Mouse (Mus musculus) layer of hippocampus, adult 8-10 months (tissue): ENCODE results near the gene Cfap45. TPM values are rescaled to one million over a fixed set of nuclear protein-coding genes. Genes with fewer than 3 reads are reported as not detected.
A peak's percentile ranks its signal among the peaks of the same experiment; 100 is the strongest.

ENCODE experiments used
- DNase-seq, 2 experiments: peaks; one replicate each; pipeline ENCODE4 v3.0.0; 2022; ENCODE audit warnings: low spot score in 2 of 2
- total RNA-seq, 4 experiments: library from RNA; stranded (reverse); gene quantifications; 2 replicates each; pipeline ENCODE4 v1.2.4; 2022

Gene Cfap45
- total RNA-seq, 4 experiments from 2014 or later: 4.7 to 7.4 (median 5.6) TPM

GRCm38 (mm10) chr1:172562641-172563464 lies 42.3 kb downstream of the Cfap45 start:
- DNase-seq: peak; percentile 40 to 44

GRCm38 (mm10) chr1:172563465-172563828 lies 42.8 kb downstream of the Cfap45 start:
- no peak for DNase-seq

GRCm38 (mm10) chr1:172566131-172566530 lies 45.5 kb downstream of the Cfap45 start:
- no peak for DNase-seq

- no peak for DNase-seq
These were observed 47.2 kb downstream of the Cfap45 start for GRCm38 (mm10) chr1:172567758-172568157.

- DNase-seq: no peak
These were observed 59.5 kb downstream of the Cfap45 start for GRCm38 (mm10) chr1:172580116-172580515.

- DNase-seq: no peak
These were observed 61.8 kb downstream of the Cfap45 start for GRCm38 (mm10) chr1:172582436-172582835.

GRCm38 (mm10) chr1:172584271-172584670 lies 63.7 kb downstream of the Cfap45 start:
- DNase-seq: no peak

- no peak for DNase-seq
These were observed 64.4 kb downstream of the Cfap45 start for GRCm38 (mm10) chr1:172585026-172585425.

GRCm38 (mm10) chr1:172585612-172586567 lies 65.3 kb downstream of the Cfap45 start:
- no peak for DNase-seq

- no peak for DNase-seq
These were observed 69.8 kb downstream of the Cfap45 start, which contains the start of gene Slamf8 for GRCm38 (mm10) chr1:172590385-172590784. Gene Slamf8 (minus strand): TSS chr1:172590568.

GRCm38 (mm10) chr1:172593321-172593720 lies 72.7 kb downstream of the Cfap45 start:
- no peak for DNase-seq

GRCm38 (mm10) chr1:172593956-172594355 lies 73.4 kb downstream of the Cfap45 start:
- no peak for DNase-seq

- no peak for DNase-seq
These were observed 73.9 kb downstream of the Cfap45 start for GRCm38 (mm10) chr1:172594495-172594894.

Other genes starting within 250 kb of the Cfap45 start
- 100 to 1,000 TPM; 613 to 678 (median 645) TPM for gene Atp1a2, start 222.7 kb upstream of the Cfap45 start, total RNA-seq
- gene Kcnj9, start 191.5 kb upstream of the Cfap45 start, total RNA-seq: 10 to 100 TPM; 66.5 to 88.7 (median 77.5) TPM
- gene Kcnj10, start 179.6 kb upstream of the Cfap45 start, total RNA-seq: 100 to 1,000 TPM in 2 of 4 experiments, 10 to 100 TPM in 2; 92.2 to 116 (median 100.0) TPM
- 1 to 10 TPM; 8.3 to 9.0 (median 8.7) TPM for gene Pigm, start 144.3 kb upstream of the Cfap45 start, total RNA-seq
- 1 to 10 TPM in 2 of 4 experiments, not detected in 2; 7.5 to 8.6 TPM for gene Slamf9, start 45.4 kb upstream of the Cfap45 start, total RNA-seq
- gene Igsf9, start 39.0 kb upstream of the Cfap45 start, total RNA-seq: 1 to 10 TPM; 4.1 to 6.6 (median 5.3) TPM
- gene Tagln2, start 20.8 kb upstream of the Cfap45 start, total RNA-seq: 10 to 100 TPM; 11.7 to 21.0 (median 16.7) TPM
- under 1 TPM in 3 of 4 experiments, not detected in 1; 0.56 to 0.71 (median 0.64) TPM for gene Vsig8, start 35.1 kb downstream of the Cfap45 start, total RNA-seq
- under 1 TPM in 2 of 4 experiments, not detected in 2; 0.59 to 0.92 TPM for gene Slamf8, start 69.8 kb downstream of the Cfap45 start, total RNA-seq
- under 1 TPM in 1 of 4 experiments, not detected in 3; 0.25 TPM for gene Fcrl6, start 81.8 kb downstream of the Cfap45 start, total RNA-seq
- gene Dusp23, start 112.2 kb downstream of the Cfap45 start, total RNA-seq: 1 to 10 TPM; 5.1 to 9.1 (median 5.9) TPM
- gene Crp, start 177.3 kb downstream of the Cfap45 start, total RNA-seq: not detected